Mouse (Mus musculus): Measurements from ENCODE around the gene Gm14325. TPM values are rescaled to one million over a fixed set of nuclear protein-coding genes. Genes with fewer than 3 reads are reported as not detected.
A peak's percentile ranks its signal among the peaks of the same experiment; 100 is the strongest.
"Not testable (repeated sequence)": the region's sequence is repeated elsewhere in the genome, so short reads cannot be mapped to it uniquely, and the experiment has no call there.

The Gm14325 gene
- polyA plus RNA-seq (2015; fragmentation: Nextera tagmentation; extraction: Ambion mirVana): 36.4 and 41.8 TPM in 2 replicates

DNA sequence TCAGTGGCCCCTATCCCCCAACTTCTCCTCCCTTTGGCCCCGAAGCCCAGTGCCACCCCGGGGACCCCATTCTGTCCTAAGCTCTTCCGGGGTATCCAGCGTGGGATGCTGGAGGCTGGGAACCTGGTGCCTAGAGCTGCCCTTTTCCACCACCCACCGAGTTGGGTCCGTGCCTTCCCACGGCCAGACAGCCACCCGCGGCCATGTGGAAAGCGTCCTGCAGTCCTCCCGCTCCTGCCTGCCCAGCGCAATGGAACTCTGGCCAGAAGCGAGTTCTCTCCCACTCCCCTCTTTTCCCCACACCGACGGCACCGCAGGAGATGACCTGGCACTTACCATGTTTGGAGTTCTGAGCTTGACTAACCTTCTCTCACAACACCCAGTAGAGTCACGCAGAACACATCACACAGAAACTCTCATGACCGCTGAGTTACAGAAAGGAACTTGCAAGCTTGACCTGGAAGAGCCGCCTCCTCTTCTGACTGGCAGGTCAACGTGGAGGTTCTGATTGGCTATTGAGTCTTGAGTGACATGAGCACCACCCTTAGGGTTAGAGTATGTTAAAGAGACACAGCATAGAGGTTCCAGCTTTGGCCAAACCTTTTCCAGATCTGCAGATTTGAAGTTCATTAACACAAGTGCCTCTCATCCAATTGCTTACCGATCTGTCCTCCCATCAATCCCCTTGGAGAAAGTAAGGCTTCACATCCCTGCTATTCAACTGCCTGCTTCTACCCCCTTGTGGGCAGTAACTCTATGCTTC, at the start of gene Gm14325:
TSS of gene Gm14325 (minus strand) at position 436 of the 763 bp plus-strand sequence.
- ATAC-seq (ENCODE audit: low read depth): not testable (repeated sequence)
- peak within 1 kb of the TSS; percentile 38 for H3K4me2 ChIP-seq (ENCODE audit: low read depth, low read length)

GRCm38 (mm10) chr2:177887743-177888142, 47.6 kb upstream of the Gm14325 start:
- H3K4me1 ChIP-seq (replicated peaks; ENCODE audit: control insufficient read depth, insufficient read depth, low read length); H3K4me2 ChIP-seq (ENCODE audit: low read depth, low read length); H3K27me3 ChIP-seq (ENCODE audit: control insufficient read depth, insufficient read depth, low read depth, low read length); ATAC-seq (ENCODE audit: low read depth); H3K27ac ChIP-seq (ENCODE audit: low read length); H3K9me3 ChIP-seq (ENCODE audit: control insufficient read depth, low read length); H3K4me3 ChIP-seq (ENCODE audit: low read length); H3K9ac ChIP-seq (ENCODE audit: low read length); H3K36me3 ChIP-seq (ENCODE audit: control insufficient read depth, insufficient read depth, low read length): not testable (repeated sequence)
- WGBS: 87% methylated on average over 12 of the region's 14 CpGs

More for the DNA sequence above, at the start of gene Gm14325:
- not testable (repeated sequence) for H3K9me3 ChIP-seq (ENCODE audit: control insufficient read depth, low read length); H3K4me1 ChIP-seq (replicated peaks; ENCODE audit: control insufficient read depth, insufficient read depth, low read length); H3K27me3 ChIP-seq (ENCODE audit: control insufficient read depth, insufficient read depth, low read depth, low read length); H3K27ac ChIP-seq (ENCODE audit: low read length); H3K36me3 ChIP-seq (ENCODE audit: control insufficient read depth, insufficient read depth, low read length)
- peak within 1 kb of the TSS; percentile 39; the same call in 1 of the 2 replicates for H3K9ac ChIP-seq (ENCODE audit: low read length)
- peak within 1 kb of the TSS; percentile 48 for H3K4me3 ChIP-seq (ENCODE audit: low read length)
- WGBS: under 1% methylated on average over 14 of the region's 21 CpGs

GRCm38 (mm10) chr2:177862254-177862653, 22.1 kb upstream of the Gm14325 start:
- not testable (repeated sequence) for H3K9me3 ChIP-seq (ENCODE audit: control insufficient read depth, low read length); ATAC-seq (ENCODE audit: low read depth); H3K27me3 ChIP-seq (ENCODE audit: control insufficient read depth, insufficient read depth, low read depth, low read length); H3K36me3 ChIP-seq (ENCODE audit: control insufficient read depth, insufficient read depth, low read length); H3K27ac ChIP-seq (ENCODE audit: low read length); H3K4me1 ChIP-seq (replicated peaks; ENCODE audit: control insufficient read depth, insufficient read depth, low read length); H3K4me2 ChIP-seq (ENCODE audit: low read depth, low read length); H3K9ac ChIP-seq (ENCODE audit: low read length); H3K4me3 ChIP-seq (ENCODE audit: low read length)
- WGBS: 83% methylated on average over 2 of the region's 2 CpGs

- H3K4me3 ChIP-seq (ENCODE audit: low read length); H3K36me3 ChIP-seq (ENCODE audit: control insufficient read depth, insufficient read depth, low read length); ATAC-seq (ENCODE audit: low read depth); H3K9ac ChIP-seq (ENCODE audit: low read length); H3K27me3 ChIP-seq (ENCODE audit: control insufficient read depth, insufficient read depth, low read depth, low read length); H3K4me2 ChIP-seq (ENCODE audit: low read depth, low read length); H3K4me1 ChIP-seq (replicated peaks; ENCODE audit: control insufficient read depth, insufficient read depth, low read length); H3K9me3 ChIP-seq (ENCODE audit: control insufficient read depth, low read length); H3K27ac ChIP-seq (ENCODE audit: low read length): not testable (repeated sequence)
- 78% methylated on average over 1 of the region's 1 CpGs for WGBS
These were observed 3.5 kb upstream of the Gm14325 start for GRCm38 (mm10) chr2:177843666-177844065.

DNA sequence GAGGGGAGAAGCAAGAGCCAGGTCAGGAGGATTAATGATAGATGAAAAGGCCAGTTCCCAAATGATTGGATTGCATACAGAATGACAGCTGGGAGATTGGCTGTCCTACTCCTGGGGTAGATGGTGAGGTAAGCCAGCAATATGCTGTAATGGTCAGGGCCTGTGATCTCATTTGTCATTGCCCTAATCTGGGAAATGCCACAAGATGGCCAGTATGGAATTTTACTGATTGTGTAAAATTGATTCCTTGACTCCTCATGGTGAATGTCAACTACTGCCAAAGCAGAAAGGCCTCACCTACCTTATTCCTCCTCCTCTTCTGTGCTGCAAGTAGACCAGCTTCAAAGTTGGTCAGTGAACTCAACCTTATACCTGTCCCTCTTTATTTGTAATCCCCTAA, 3.4 kb downstream of the Gm14325 start:
- ATAC-seq (ENCODE audit: low read depth); H3K36me3 ChIP-seq (ENCODE audit: control insufficient read depth, insufficient read depth, low read length); H3K27ac ChIP-seq (ENCODE audit: low read length); H3K4me3 ChIP-seq (ENCODE audit: low read length); H3K27me3 ChIP-seq (ENCODE audit: control insufficient read depth, insufficient read depth, low read depth, low read length); H3K9ac ChIP-seq (ENCODE audit: low read length); H3K4me1 ChIP-seq (replicated peaks; ENCODE audit: control insufficient read depth, insufficient read depth, low read length); H3K4me2 ChIP-seq (ENCODE audit: low read depth, low read length); H3K9me3 ChIP-seq (ENCODE audit: control insufficient read depth, low read length): not testable (repeated sequence)

- 91% methylated on average over 5 of the region's 5 CpGs for WGBS
These were observed 4.2 kb downstream of the Gm14325 start for GRCm38 (mm10) chr2:177835733-177836536.

GRCm38 (mm10) chr2:177821952-177822351, 18.2 kb downstream of the Gm14325 start:
- not testable (repeated sequence) for H3K9ac ChIP-seq (ENCODE audit: low read length); H3K36me3 ChIP-seq (ENCODE audit: control insufficient read depth, insufficient read depth, low read length); H3K27ac ChIP-seq (ENCODE audit: low read length); H3K9me3 ChIP-seq (ENCODE audit: control insufficient read depth, low read length); H3K4me3 ChIP-seq (ENCODE audit: low read length); ATAC-seq (ENCODE audit: low read depth); H3K4me2 ChIP-seq (ENCODE audit: low read depth, low read length); H3K4me1 ChIP-seq (replicated peaks; ENCODE audit: control insufficient read depth, insufficient read depth, low read length); H3K27me3 ChIP-seq (ENCODE audit: control insufficient read depth, insufficient read depth, low read depth, low read length)
- WGBS: 50% methylated on average over 1 of the region's 5 CpGs

More at GRCm38 (mm10) chr2:177835733-177836536, 4.2 kb downstream of the Gm14325 start:
- H3K9me3 ChIP-seq (ENCODE audit: control insufficient read depth, low read length); H3K9ac ChIP-seq (ENCODE audit: low read length); H3K27ac ChIP-seq (ENCODE audit: low read length); H3K4me2 ChIP-seq (ENCODE audit: low read depth, low read length); H3K4me3 ChIP-seq (ENCODE audit: low read length); H3K4me1 ChIP-seq (replicated peaks; ENCODE audit: control insufficient read depth, insufficient read depth, low read length); H3K36me3 ChIP-seq (ENCODE audit: control insufficient read depth, insufficient read depth, low read length); ATAC-seq (ENCODE audit: low read depth); H3K27me3 ChIP-seq (ENCODE audit: control insufficient read depth, insufficient read depth, low read depth, low read length): not testable (repeated sequence)

DNA sequence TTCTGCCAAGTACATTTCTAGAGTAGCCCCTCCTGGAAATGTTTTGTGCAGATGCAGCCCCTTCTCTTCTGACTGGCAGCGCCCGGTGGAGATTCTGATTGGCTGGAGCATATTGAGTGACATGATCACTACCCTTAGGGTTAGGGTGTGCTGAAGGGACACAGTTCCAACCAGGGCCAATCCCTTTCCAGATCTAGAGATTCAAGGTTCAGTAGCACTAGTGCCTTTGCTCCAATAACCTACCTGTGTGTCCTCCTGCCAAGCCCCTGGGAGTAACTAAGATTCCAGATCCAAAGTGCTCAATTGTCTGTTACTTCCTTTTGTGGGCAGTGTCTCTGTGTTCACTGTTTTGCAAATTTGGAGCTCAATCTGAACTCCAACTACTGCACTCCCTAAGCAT, 34.0 kb downstream of the Gm14325 start:
- not testable (repeated sequence) for H3K27ac ChIP-seq (ENCODE audit: low read length); H3K4me3 ChIP-seq (ENCODE audit: low read length); H3K4me2 ChIP-seq (ENCODE audit: low read depth, low read length); ATAC-seq (ENCODE audit: low read depth); H3K4me1 ChIP-seq (replicated peaks; ENCODE audit: control insufficient read depth, insufficient read depth, low read length); H3K27me3 ChIP-seq (ENCODE audit: control insufficient read depth, insufficient read depth, low read depth, low read length); H3K9ac ChIP-seq (ENCODE audit: low read length); H3K36me3 ChIP-seq (ENCODE audit: control insufficient read depth, insufficient read depth, low read length); H3K9me3 ChIP-seq (ENCODE audit: control insufficient read depth, low read length)
- no CpG with 5 or more reads among the region's 2 CpGs for WGBS

DNA sequence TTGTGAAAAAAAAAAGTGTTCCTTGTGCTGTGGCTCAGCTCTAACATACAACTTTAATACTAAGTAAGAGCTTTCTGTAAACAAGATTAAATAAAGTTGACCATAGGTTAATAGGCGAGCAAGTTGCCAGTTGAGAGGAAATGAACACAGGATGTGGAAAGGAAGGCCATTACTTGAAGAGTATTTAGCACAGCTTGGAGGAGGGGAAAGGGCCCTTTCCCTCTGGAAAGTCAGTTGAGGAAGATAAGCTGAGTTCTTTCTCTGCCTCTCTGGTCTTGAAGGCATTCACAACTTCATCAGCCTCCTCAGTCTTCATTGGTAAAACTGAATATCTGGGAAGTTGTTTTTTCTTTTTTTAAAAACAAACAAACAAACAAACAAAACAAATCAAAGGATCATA, 52.8 kb downstream of the Gm14325 start:
- not testable (repeated sequence) for H3K4me1 ChIP-seq (replicated peaks; ENCODE audit: control insufficient read depth, insufficient read depth, low read length); H3K27ac ChIP-seq (ENCODE audit: low read length); H3K27me3 ChIP-seq (ENCODE audit: control insufficient read depth, insufficient read depth, low read depth, low read length); H3K9me3 ChIP-seq (ENCODE audit: control insufficient read depth, low read length); H3K4me3 ChIP-seq (ENCODE audit: low read length); H3K4me2 ChIP-seq (ENCODE audit: low read depth, low read length); ATAC-seq (ENCODE audit: low read depth); H3K36me3 ChIP-seq (ENCODE audit: control insufficient read depth, insufficient read depth, low read length); H3K9ac ChIP-seq (ENCODE audit: low read length)
- WGBS: 50% methylated on average over 1 of the region's 1 CpGs
